Mouse (Mus musculus) erythroblast, embryonic 14.5 days (primary cell): Measurements from ENCODE around the gene Rab20.

Experiments used
- GATA1 ChIP-seq: IDR thresholded peaks from 2 replicates; pipeline ENCODE4 v1.6.1; 2012; ENCODE audit warnings: low read length, inconsistent platforms, mixed read lengths
- TAL1 ChIP-seq: IDR thresholded peaks from 3 replicates; pipeline ENCODE4 v1.6.1; 2012; ENCODE audit warnings: low read length, inconsistent platforms, mixed read lengths

GRCm38 (mm10) chr8:11462641-11463040, 15.9 kb downstream of the Rab20 start:
- TF ChIP-seq GATA1 (no peak), TAL1 (no peak)
